Mouse (Mus musculus) small intestine, adult 2 months (tissue): ENCODE results near the gene Actr3b. TPM values are rescaled to one million over a fixed set of nuclear protein-coding genes. Genes with fewer than 3 reads are reported as not detected.

Source experiments
- H3K27ac ChIP-seq: fragments of 200-500 bp; 2 replicates; pipeline ENCODE4 v1.5.1; 2012; ENCODE audit warnings: low read depth, low read length, control low read depth, inconsistent platforms; ENCODE audit not compliant: insufficient read depth
- H3K27me3 ChIP-seq: fragments of 200-500 bp; 2 replicates; pipeline ENCODE4 v1.6.1; 2012; ENCODE audit warnings: mild to moderate bottlenecking, moderate library complexity, low read length, inconsistent platforms; ENCODE audit not compliant: control insufficient read depth, insufficient read depth
- H3K36me3 ChIP-seq: fragments of 200-500 bp; 2 replicates; pipeline ENCODE4 v1.6.1; 2012; ENCODE audit warnings: mild to moderate bottlenecking, low read length, control low read depth, inconsistent platforms; ENCODE audit not compliant: control insufficient read depth, insufficient read depth
- H3K4me1 ChIP-seq: fragments of 200-500 bp; 2 replicates; pipeline ENCODE4 v1.6.1; 2012; ENCODE audit warnings: low read length, inconsistent platforms, mixed read lengths; ENCODE audit not compliant: control insufficient read depth, insufficient read depth, insufficient read length
- H3K4me3 ChIP-seq: fragments of 200-500 bp; 2 replicates; pipeline ENCODE4 v1.5.1; 2012; ENCODE audit warnings: low read depth, mild to moderate bottlenecking, control low read depth, inconsistent platforms, low read length, moderate library complexity
- CTCF ChIP-seq: fragments of 200-500 bp; IDR thresholded peaks from 2 replicates; pipeline ENCODE4 v1.5.1; 2012; ENCODE audit warnings: low read depth, mild to moderate bottlenecking, control low read depth, inconsistent platforms, low read length, moderate library complexity, mixed read lengths; ENCODE audit not compliant: insufficient replicate concordance, insufficient read length; ENCODE audit errors: extremely low read depth
- POLR2A ChIP-seq: fragments of 200-500 bp; IDR thresholded peaks from 2 replicates; pipeline ENCODE4 v1.6.1; 2012; ENCODE audit warnings: low read depth, mild to moderate bottlenecking, control low read depth, inconsistent platforms, low read length, moderate library complexity
- whole genome bisulfite sequencing: fragments of 180-500 bp; shearing (Covaris S2); methylation state at CpG from one replicate; pipeline ENCODE4 v1.1.7; 2018; 5-methylcytosine and 5-hydroxymethylcytosine counted together
- polyA plus RNA-seq: library from polyadenylated mRNA; depleted of rRNA; stranded (reverse); fragments of >200 nt; gene quantifications from 2 replicates; pipeline ENCODE4 v1.2.3, GENCODE M21; 2012

Gene Actr3b
- polyA plus RNA-seq, 1 experiment: 0.09 TPM

- 73% methylated on average over 16 of the region's 16 CpGs for WGBS
- no peaks in the 10 kb centered on the region for H3K27me3 ChIP-seq
- TF ChIP-seq POLR2A (no peak), CTCF (no peak)
- H3K27ac ChIP-seq: no peak overlapping the region
- H3K4me3 ChIP-seq: no peak overlapping the region
- H3K36me3 ChIP-seq: no peaks in the 10 kb centered on the region
- no peaks in the 10 kb centered on the region for H3K4me1 ChIP-seq
Observed at GRCm38 (mm10) chr5:25829308-25830094, 69.7 kb downstream of the Actr3b start.

DNA sequence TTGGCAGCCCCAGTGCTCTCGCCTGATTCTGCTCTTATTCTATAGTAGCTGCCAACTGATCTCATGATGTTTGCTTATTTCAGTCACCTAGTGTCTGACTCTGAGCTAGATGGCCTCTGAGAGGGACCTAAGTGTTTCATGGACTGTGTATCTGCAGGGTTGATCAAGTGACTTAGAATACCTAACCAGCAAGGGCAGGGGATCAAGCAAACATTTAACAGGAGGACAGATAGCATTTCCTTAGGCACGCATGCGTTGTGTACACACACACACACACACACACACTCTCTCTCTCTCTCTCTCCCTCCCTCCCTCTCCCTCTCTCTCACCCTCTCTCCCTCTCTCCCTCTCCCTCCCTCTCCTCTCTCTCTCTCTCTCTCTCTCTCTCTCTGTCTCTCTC lies 71.0 kb downstream of the Actr3b start:
- H3K4me3 ChIP-seq: no peak overlapping the region
- H3K4me1 ChIP-seq: no peaks in the 10 kb centered on the region
- TF ChIP-seq POLR2A (no peak), CTCF (no peak)

GRCm38 (mm10) chr5:25831624-25832023 lies 71.8 kb downstream of the Actr3b start:
- H3K27me3 ChIP-seq: no peaks in the 10 kb centered on the region
- TF ChIP-seq CTCF: peak; percentile 23; the same call in 1 of the 2 replicates
- TF ChIP-seq POLR2A: no peak
- no peaks in the 10 kb centered on the region for H3K4me1 ChIP-seq
- H3K27ac ChIP-seq: no peak overlapping the region
- WGBS: 56% methylated on average over 5 of the region's 5 CpGs
- no peak overlapping the region for H3K4me3 ChIP-seq
- H3K36me3 ChIP-seq: no peaks in the 10 kb centered on the region

More for the DNA sequence above, 71.0 kb downstream of the Actr3b start:
- Histone ChIP-seq H3K27me3 (no peaks in the 10 kb centered on the region), H3K27ac (no peak overlapping the region), H3K36me3 (no peaks in the 10 kb centered on the region)
- WGBS: 29% methylated on average over 3 of the region's 3 CpGs

GRCm38 (mm10) chr5:25839400-25839799 lies 79.6 kb downstream of the Actr3b start:
- H3K4me1 ChIP-seq: no peaks in the 10 kb centered on the region
- H3K27ac ChIP-seq: no peak overlapping the region
- TF ChIP-seq POLR2A (no peak), CTCF (peak; percentile 50; the same call in 1 of the 2 replicates)
- WGBS: 29% methylated on average over 4 of the region's 4 CpGs
- no peaks in the 10 kb centered on the region for H3K27me3 ChIP-seq
- no peaks in the 10 kb centered on the region for H3K36me3 ChIP-seq
- H3K4me3 ChIP-seq: no peak overlapping the region

DNA sequence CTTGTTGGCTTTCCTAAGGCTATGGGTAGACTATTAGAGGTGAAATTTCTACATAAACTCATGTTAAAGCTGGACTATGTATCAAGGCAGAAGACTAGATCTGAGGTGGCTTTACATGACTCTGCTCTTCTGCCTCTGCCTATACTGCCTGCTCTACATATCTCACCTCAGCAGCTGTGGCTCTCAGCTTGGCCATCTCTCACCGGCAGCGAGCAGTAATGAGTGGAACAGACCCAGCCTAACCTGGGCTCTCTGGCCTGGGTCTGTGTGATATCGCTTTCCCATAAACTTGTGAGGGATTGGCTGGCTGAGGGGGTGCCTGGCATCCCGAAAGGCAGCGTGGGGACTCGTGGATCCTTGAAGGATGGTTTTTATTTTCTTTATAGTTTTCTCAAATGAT lies 86.8 kb downstream of the Actr3b start:
- Histone ChIP-seq H3K4me3 (no peak overlapping the region), H3K27ac (no peak overlapping the region), H3K36me3 (no peaks in the 10 kb centered on the region), H3K4me1 (no peaks in the 10 kb centered on the region), H3K27me3 (no peaks in the 10 kb centered on the region)
- TF ChIP-seq POLR2A (no peak), CTCF (no peak)
- 87% methylated on average over 6 of the region's 6 CpGs for WGBS

DNA sequence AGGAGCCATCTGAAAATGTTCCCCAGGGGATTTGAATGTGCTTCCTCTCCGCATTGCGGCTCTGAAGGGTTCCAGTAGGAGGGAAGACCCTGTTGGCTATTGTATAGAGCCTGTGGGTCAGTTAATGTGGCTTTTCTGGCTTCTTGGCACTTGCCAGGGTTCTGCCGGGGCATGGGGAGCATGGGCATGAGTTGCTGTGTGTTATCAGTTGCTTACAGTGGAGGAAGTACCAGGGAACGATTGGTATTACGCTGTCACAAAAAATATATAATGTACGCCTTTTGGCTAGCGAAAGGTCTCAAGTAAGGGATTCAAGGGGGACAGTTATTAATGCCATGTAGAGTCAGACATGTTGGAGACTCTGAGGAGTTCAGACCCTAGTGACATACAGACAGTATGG lies 87.4 kb downstream of the Actr3b start:
- Histone ChIP-seq H3K4me3 (no peak overlapping the region), H3K27me3 (no peaks in the 10 kb centered on the region), H3K4me1 (no peaks in the 10 kb centered on the region), H3K36me3 (no peaks in the 10 kb centered on the region), H3K27ac (no peak overlapping the region)
- TF ChIP-seq CTCF (no peak), POLR2A (no peak)
- 89% methylated on average over 7 of the region's 7 CpGs for WGBS

- Histone ChIP-seq H3K36me3 (no peaks in the 10 kb centered on the region), H3K27me3 (no peaks in the 10 kb centered on the region), H3K4me3 (no peak overlapping the region), H3K27ac (no peak overlapping the region), H3K4me1 (no peaks in the 10 kb centered on the region)
- WGBS: 45% methylated on average over 9 of the region's 9 CpGs
- TF ChIP-seq CTCF: no peak
- TF ChIP-seq POLR2A: no peak
Observed at GRCm38 (mm10) chr5:25848058-25848457, 88.3 kb downstream of the Actr3b start.

- Histone ChIP-seq H3K36me3 (no peaks in the 10 kb centered on the region), H3K4me1 (no peaks in the 10 kb centered on the region), H3K4me3 (no peak overlapping the region), H3K27me3 (no peaks in the 10 kb centered on the region), H3K27ac (no peak overlapping the region)
- TF ChIP-seq CTCF (no peak), POLR2A (no peak)
- WGBS: 54% methylated on average over 3 of the region's 3 CpGs
Observed at GRCm38 (mm10) chr5:25866201-25866600, 106.4 kb downstream of the Actr3b start.
